Mouse (Mus musculus) neural tube, embryonic 11.5 days (tissue): ENCODE measurements around the gene Olfr1271. TPM values are rescaled to one million over a fixed set of nuclear protein-coding genes. Genes with fewer than 3 reads are reported as not detected.
"Not testable (repeated sequence)": the region's sequence is repeated elsewhere in the genome, so short reads cannot be mapped to it uniquely, and the experiment has no call there.

ENCODE experiments used
- ATAC-seq: fragments of 200-750 bp; cut with Nextera tagmentation; 2 replicates; pipeline ENCODE4 v1.8.0; 2017; ENCODE audit warnings: moderate number of reproducible peaks, mild to moderate bottlenecking, moderate TSS enrichment, moderate library complexity; ENCODE audit not compliant: insufficient read depth, low FRiP score, low TSS enrichment
- DNase-seq: peaks from one replicate; pipeline ENCODE4 v3.0.0-alpha.2; 2015; ENCODE audit warnings: low spot score
- H3K27ac ChIP-seq: fragments of 300-500 bp; sonication (generic); 2 replicates; pipeline ENCODE4 v1.5.1; 2014; ENCODE audit warnings: low read depth, mild to moderate bottlenecking, low read length
- H3K27me3 ChIP-seq: fragments of 300-500 bp; sonication (generic); 2 replicates; pipeline ENCODE4 v1.6.1; 2014; ENCODE audit warnings: mild to moderate bottlenecking, low read length, mixed read lengths; ENCODE audit not compliant: control insufficient read depth, insufficient read depth
- H3K36me3 ChIP-seq: fragments of 300-500 bp; sonication (generic); 2 replicates; pipeline ENCODE4 v1.6.1; 2014; ENCODE audit warnings: mild to moderate bottlenecking, low read length, moderate library complexity, mixed read lengths; ENCODE audit not compliant: control insufficient read depth, insufficient read depth
- H3K4me1 ChIP-seq: fragments of 300-500 bp; sonication (generic); 2 replicates; pipeline ENCODE4 v1.6.1; 2014; ENCODE audit warnings: low read length, mixed read lengths; ENCODE audit not compliant: control insufficient read depth, insufficient read depth
- H3K4me2 ChIP-seq: fragments of 300-500 bp; sonication (generic); 2 replicates; pipeline ENCODE4 v1.6.1; 2014; ENCODE audit warnings: low read depth, mild to moderate bottlenecking, moderate library complexity
- H3K4me3 ChIP-seq: fragments of 300-500 bp; sonication (generic); 2 replicates; pipeline ENCODE4 v1.5.1; 2014; ENCODE audit warnings: low read depth, low read length
- H3K9ac ChIP-seq: fragments of 300-500 bp; sonication (generic); 2 replicates; pipeline ENCODE4 v1.6.1; 2014; ENCODE audit warnings: mild to moderate bottlenecking, low read length
- H3K9me3 ChIP-seq: fragments of 300-500 bp; sonication (generic); 2 replicates; pipeline ENCODE4 v1.6.1; 2016; ENCODE audit warnings: low read length; ENCODE audit not compliant: control insufficient read depth
- WGBS: fragments of 180-500 bp; shearing (Covaris S2); extraction: QIAGEN DNeasy Blood & Tissue Kit; methylation state at CpG from one replicate; pipeline ENCODE4 v1.1.7; 2014; 5-methylcytosine and 5-hydroxymethylcytosine counted together
- polyA plus RNA-seq: library from polyadenylated mRNA; unstranded; fragments of >200 nt; fragmentation: Nextera tagmentation; extraction: Ambion mirVana; gene quantifications from 2 replicates; pipeline ENCODE4 v1.2.1, GENCODE M21; 2014

The Olfr1271 gene
- polyA plus RNA-seq = not detected in 2 replicates

DNA sequence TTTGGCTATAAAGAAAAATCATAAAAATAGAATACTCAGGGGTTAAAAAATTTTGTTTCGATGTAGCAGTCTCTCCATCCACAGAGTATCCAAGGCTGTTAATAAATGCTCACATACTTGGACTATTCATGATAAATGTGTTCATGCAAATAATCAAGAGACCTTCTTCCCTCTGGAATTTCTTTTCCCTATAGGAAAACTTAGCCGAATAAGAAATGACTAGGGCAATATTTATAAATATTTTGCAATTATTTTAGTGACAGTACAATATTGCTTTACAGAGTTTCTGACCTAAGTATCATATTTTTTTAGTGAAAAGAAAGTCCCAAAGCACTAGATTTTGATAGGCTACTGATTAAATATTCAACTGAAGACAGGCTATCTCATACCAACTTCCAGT is at the start of gene Olfr1271:
Olfr1271 (minus strand) TSS at position 101 of the 400 bp plus-strand sequence.
- DNase-seq = no peak
- Histone ChIP-seq H3K4me3 (no peak within 1 kb of the TSS), H3K4me2 (no peak within 1 kb of the TSS), H3K27me3 (no peaks in the 10 kb centered on the region), H3K36me3 (no peaks in the 10 kb centered on the region), H3K27ac (no peak within 1 kb of the TSS), H3K9me3 (no peaks in the 10 kb centered on the region), H3K4me1 (no peaks in the 10 kb centered on the region), H3K9ac (no peak within 1 kb of the TSS)
- no peak for ATAC-seq
- WGBS = 91% methylated on average over 2 of the region's 2 CpGs

DNA sequence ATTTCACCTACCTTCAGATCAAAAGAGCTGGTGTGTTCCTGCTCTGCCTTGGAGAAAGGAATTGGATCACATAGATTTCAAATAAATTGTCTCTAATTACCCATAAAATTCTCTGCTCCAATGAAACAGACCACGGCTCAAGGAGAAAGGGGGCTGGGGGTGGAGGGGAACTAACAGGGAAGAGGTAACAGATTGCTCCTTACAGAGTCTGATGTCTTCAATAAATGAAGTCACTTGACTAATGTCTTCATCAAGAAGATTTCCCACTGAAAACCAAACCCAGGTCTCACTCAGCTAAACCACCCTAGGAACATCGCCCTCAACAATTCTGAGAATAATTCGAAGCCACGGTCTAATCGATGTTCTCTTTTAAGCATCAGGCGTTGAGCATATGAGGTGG is 21.9 kb upstream of the Olfr1271 start, which contains the start of gene Olfr1272:
Olfr1272 (minus strand) TSS at position 101 of the 400 bp plus-strand sequence.
- Histone ChIP-seq H3K4me3 (no peak within 1 kb of the TSS), H3K4me2 (no peak within 1 kb of the TSS), H3K9me3 (no peaks in the 10 kb centered on the region), H3K4me1 (no peaks in the 10 kb centered on the region), H3K9ac (no peak within 1 kb of the TSS), H3K27ac (no peak within 1 kb of the TSS), H3K36me3 (no peaks in the 10 kb centered on the region), H3K27me3 (no peaks in the 10 kb centered on the region)
- ATAC-seq (no peak), DNase-seq (no peak)
- 88% methylated on average over 6 of the region's 6 CpGs for WGBS

DNA sequence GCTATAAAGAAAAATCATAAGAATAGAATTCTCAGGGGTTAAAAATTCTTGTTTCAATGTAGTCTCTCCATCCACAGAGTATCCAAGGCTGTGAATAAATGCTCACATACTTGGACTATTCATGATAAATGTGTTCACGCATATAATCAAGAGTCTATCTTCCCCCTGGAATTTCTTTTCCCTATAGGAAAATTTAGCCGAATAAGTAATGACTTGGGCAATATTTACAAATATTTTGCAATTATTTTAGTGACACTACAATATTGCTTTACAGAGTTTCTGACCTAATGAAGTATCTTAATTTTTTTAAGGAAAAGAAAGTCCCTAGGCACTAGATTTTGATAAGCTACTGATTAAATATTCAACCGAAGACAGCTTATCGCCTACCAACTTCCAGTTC is 13.3 kb downstream of the Olfr1271 start, which contains the start of gene Olfr142:
Olfr142 (minus strand) TSS at position 101 of the 400 bp plus-strand sequence.
- Histone ChIP-seq H3K27me3 (no peaks in the 10 kb centered on the region), H3K36me3 (no peaks in the 10 kb centered on the region), H3K4me1 (no peaks in the 10 kb centered on the region), H3K9me3 (no peaks in the 10 kb centered on the region), H3K27ac (no peak within 1 kb of the TSS), H3K4me2 (no peak within 1 kb of the TSS), H3K9ac (no peak within 1 kb of the TSS), H3K4me3 (no peak within 1 kb of the TSS)
- ATAC-seq (no peak), DNase-seq (no peak)
- 91% methylated on average over 4 of the region's 4 CpGs for WGBS

DNA sequence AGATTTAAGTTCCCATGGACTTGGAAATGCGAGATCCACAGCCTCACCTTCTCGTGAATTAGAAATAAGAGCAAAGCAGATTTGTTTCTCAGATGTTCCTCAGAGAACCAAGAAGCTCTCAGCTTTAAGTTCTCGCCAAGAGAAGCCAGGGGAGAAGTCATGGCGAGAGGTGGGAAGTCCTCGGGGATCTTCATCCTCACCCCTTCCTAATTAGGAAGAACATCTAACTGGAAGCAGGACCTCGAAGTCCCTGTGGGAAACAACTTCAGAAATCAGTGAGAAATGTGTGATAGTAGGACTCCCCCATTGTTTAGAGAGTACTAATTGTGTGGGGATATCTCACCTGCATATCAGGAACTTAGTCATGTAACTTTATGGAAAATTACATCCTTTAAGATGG is 46.4 kb downstream of the Olfr1271 start, which contains the start of gene Olfr1506:
Olfr1506 (minus strand) TSS at position 101 of the 400 bp plus-strand sequence.
- not testable (repeated sequence) for ATAC-seq, DNase-seq, H3K4me1 ChIP-seq, H3K9me3 ChIP-seq, H3K4me2 ChIP-seq, H3K9ac ChIP-seq, H3K27ac ChIP-seq, H3K36me3 ChIP-seq, H3K27me3 ChIP-seq, H3K4me3 ChIP-seq
- no CpG with 5 or more reads among the region's 6 CpGs for WGBS

Other genes starting within 250 kb of the Olfr1271 start
- not detected in 2 replicates for gene Olfr1264, start 245.5 kb downstream of the Olfr1271 start, polyA plus RNA-seq
- not detected in 2 replicates for gene Olfr1265, start 235.7 kb downstream of the Olfr1271 start, polyA plus RNA-seq
- not detected in 2 replicates for gene Olfr140, start 207.4 kb downstream of the Olfr1271 start, polyA plus RNA-seq
- not detected in 2 replicates for gene Olfr1269, start 149.6 kb downstream of the Olfr1271 start, polyA plus RNA-seq
- 0.20 TPM in 1 of 2 replicates, not detected in the other for gene Olfr32, start 128.7 kb downstream of the Olfr1271 start, polyA plus RNA-seq
- not detected in 2 replicates for gene Olfr1270, start 117.9 kb downstream of the Olfr1271 start, polyA plus RNA-seq
- not detected in 2 replicates for gene Olfr1506, start 46.5 kb downstream of the Olfr1271 start, polyA plus RNA-seq
- not detected in 2 replicates for gene Olfr142, start 13.4 kb downstream of the Olfr1271 start, polyA plus RNA-seq
- not detected in 2 replicates for gene Olfr1272, start 21.8 kb upstream of the Olfr1271 start, polyA plus RNA-seq
- gene Gm13769, start 51.2 kb upstream of the Olfr1271 start, polyA plus RNA-seq = not detected in 2 replicates
- gene Olfr1274-ps, start 127.7 kb upstream of the Olfr1271 start, polyA plus RNA-seq = not detected in 2 replicates